Mouse (Mus musculus): ENCODE measurements around the gene Fam114a2.
"Not testable (repeated sequence)": the region's sequence is repeated elsewhere in the genome, so short reads cannot be mapped to it uniquely, and the experiment has no call there.

Gene Fam114a2

DNA sequence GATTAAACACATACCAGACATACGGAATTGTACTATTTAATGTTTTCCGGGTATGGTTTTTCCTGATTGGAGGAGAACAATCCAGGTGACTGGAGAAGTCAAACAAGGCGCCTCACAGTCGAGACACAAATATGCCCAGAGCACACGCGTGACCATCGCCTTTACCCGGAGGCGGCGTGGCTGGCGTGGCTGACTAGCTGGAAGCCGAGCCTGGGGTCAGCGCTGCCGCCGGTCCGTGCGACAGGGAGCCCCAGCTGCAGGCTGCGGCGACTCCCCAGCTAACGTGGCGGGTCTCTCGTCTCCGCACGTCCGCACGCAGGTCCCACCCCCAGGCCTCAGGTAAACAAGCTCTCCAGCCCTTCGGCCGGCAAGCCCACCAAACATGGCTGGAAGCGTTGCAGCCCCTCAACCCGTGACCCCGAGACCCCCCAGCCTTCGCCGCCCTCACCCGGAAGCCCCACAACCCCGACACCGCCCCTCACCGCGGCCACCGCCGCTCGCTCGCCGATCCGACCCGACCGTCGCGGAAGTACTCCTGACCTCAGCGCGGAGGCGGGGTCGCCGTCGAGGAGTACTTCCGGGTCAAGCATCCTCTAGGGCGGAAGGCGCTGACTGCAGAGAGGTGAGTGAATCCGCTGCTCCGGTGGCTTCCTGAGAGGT lies at the start of gene Fam114a2, which contains the start of gene Mfap3:
Fam114a2 (minus strand) TSS at position 527 of the 660 bp plus-strand sequence.
Mfap3 (plus strand) TSS at position 574 of the 660 bp plus-strand sequence.
- peak; percentile 89 for DNase-seq (ENCODE audit: extremely low read depth, insufficient read length, low spot score)

DNA sequence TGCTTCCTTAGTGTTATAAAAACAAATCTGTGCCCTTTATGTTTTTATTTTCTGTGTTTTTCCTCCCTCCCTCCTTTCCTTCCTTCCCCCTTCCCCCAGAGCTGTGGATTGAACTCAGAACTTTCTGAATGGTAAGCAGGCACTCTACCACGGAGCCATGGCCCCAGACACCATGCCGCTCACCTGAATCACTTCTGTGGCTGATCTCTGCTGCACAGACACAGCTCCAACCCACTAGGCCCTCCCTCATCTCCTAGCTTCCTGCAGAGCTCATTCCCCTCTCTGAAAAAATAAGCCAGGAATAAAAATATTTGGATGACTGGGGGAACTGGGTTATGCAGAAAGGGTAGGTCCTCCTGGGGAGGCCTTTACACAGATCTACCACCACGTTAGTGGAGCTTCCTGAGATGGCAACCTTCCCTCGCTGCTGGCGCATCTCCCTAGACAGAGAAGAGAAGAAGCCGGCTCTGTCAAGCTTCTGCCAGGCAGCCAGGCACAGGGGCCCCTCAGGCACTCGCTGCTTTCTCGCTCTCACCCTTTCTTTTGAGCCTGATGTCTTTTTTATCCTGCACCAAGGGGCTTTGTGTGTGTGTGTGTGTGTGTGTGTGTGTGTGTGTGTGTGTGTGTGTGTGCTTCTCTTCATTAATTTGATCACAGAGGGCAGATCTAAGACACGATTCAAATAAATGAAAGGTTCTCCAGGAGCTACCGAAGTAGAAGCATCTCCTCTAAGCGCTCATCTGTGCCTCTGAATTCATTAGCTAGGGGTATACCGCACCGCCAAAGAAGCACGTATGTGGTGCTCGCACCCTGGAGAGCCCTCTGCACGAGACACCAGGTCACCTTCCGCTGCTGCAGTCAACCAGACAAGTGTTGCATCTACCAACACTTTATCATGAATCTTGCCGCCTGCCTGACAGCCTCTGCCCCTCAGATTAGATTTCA lies 47.9 kb upstream of the Fam114a2 start:
- DNase-seq (ENCODE audit: extremely low read depth, insufficient read length, low spot score), result no peak

DNA sequence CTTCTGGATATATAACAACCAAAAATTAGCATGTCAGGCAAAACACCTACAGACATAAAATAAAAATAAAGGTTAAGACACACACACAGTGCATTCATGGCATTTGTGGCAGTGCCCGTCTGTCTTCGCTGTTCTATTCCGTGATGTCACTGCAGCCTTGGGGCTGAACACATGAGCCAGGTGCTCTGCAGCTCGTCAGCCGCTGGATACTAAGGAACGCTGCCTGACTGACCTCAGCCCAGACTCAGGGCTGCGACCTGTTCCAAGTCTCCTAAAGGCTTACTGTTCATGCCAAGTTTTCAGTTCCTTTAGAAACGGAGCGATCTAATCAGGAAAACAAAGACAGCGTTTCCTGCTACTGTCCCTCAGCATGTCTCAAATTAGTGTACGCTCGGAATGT lies 46.1 kb upstream of the Fam114a2 start:
- no peak for DNase-seq (ENCODE audit: extremely low read depth, insufficient read length, low spot score)

DNA sequence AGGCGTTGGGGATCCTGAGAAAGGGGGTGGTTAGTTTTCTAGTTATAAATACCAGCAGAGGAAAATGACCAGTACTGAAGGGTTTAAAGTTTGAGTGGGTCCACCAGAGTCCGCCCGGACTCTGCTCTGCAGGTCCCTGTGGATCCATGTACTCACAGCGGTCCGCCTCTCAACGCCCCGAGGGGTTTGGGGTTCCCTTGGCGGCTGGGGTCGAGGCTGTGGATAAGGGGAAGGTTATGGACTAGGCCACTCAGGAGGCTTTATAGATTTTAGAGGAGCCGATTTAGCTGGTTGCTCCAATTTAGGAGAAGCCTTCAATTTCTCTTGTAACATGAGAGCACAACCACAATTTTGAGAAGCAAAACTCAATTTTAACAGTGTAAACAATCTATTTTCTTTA lies 39.5 kb upstream of the Fam114a2 start:
- DNase-seq (ENCODE audit: extremely low read depth, insufficient read length, low spot score), result not testable (repeated sequence)

DNA sequence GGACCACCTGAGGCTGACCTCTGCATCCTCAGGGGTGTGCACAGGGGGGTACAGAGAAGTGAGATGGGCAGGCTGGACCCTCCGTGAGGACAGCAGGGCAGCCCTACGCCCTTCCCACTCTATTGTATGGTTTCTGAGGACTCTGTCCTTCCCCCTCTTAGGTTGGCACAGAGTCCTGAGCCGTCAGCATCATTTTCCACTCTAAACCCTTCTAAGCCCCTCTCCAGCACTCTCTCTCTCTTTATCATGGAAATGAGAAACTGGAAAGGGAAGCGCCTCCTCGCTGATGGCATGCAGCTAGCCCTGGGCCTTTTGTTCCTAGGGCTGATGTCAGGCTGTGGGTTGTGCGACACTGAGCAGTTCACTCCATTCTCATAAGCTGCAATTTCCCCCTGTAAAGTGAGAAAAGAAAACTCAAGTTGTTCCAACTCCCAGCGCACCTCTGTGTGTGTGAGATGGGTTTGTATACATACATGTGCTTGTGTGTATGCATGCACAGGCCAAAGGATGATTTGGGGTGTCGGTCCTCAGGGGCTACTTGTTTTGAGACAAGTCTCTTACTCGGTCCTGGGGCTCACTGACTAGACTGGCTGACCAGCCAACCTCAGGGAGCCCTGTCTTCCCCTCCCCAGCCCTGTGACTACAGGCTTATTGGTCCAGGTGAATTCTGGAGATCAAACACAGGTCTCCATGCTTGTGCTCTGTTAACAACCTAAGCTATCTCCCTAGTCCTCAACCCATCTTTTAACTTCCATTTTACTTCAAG lies 34.8 kb upstream of the Fam114a2 start:
- DNase-seq (ENCODE audit: extremely low read depth, insufficient read length, low spot score), result no peak

DNA sequence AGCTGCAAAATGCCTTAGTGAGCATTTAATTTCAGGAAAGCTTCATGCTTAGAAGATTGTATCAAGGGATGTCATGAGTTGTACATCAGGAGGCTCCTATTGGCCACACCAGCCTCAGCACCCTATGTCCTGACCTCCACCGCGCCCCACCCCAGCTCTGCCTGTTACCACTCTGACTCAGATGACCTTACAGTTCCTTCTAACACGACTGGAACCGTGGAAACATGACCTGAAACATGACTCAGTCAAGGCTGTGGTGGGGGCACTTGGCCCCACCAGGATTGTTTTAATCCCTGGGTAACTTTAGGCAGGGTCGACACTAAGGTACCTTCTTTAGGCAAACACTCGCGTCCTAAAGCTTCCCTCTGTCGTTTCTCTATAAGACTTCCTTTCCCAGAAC lies 32.6 kb upstream of the Fam114a2 start:
- no peak for DNase-seq (ENCODE audit: extremely low read depth, insufficient read length, low spot score)

DNA sequence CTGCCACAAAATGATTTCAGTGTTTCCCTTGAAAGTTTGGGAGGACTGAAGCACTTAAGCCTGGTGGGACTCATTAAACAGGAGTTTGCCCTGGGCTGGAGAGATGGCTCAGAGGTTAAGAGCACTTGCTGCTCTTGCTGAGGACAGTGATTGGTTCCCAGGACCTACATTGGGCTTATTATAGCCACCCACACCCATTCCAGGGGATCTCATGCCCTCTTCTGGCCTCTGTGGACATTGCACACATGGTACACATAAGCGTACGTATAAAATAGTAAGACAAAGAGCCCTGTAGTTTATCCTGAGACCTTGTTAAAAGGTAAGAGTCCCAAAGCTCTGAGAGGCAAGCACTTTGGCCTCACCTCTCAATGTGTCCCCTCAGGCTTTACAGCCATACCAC lies 31.8 kb upstream of the Fam114a2 start:
- DNase-seq (ENCODE audit: extremely low read depth, insufficient read length, low spot score), result no peak

DNA sequence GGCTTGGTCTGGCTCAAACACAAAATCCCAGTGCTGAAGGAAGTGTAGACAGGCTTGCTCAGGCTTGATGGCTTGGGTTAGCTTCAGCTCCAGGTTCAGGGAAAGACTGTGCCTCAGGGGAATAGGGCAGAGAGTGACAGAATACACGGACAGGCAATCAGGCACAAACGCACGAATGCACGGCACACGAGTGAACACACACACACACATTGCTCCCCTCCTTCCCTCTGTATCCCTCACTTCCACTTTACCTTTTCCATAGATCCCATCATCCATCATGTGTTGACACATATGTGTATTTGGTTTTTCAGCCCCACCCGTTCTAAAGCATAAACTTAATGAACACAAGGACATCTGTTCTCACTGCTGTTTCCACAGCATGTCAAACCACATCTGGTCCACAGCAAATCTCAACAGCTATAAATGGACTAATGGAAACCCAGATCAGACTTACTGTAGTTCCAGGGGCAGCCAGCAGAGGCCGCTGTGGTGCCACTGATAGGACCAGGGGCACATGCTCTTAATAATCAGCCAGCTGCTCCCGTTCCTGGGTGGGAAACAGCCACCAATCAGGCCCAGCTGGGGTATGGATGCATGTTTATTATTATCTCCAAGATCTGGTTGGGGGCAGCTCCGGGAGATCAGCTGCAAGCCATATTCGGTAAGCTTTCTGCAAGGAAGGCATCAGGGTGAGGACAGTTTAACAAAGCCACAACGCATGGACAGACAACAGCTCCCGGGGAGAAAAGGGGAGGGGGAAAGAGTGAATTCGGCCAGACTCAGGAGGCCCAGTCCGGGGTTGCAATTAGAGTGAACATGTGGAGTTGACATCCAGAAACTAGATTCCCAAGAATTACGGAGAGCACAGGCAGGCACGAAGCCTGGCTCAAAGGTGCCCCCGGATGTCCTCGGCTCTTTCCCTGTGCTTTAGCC lies 30.5 kb upstream of the Fam114a2 start:
- DNase-seq (ENCODE audit: extremely low read depth, insufficient read length, low spot score), result peak; percentile 48

DNA sequence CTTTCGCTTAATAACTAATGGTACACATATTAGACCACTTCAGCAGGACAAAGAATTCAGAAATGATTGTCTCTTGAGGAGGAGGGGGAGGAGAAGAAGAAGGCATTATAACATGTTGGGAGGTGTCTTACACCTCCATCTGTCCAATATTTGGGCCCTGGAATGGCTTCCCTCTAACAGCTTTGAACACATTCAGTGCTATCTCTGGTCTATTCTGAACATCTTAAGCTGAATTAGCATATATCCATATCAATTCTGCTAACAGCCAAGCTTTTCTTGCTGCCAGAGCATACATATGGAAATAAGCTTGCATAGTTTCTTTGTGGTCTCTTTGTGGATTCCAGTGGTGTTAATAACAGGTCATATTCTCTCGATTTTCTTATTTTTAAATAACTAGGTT lies 22.3 kb upstream of the Fam114a2 start:
- no peak for DNase-seq (ENCODE audit: extremely low read depth, insufficient read length, low spot score)

DNA sequence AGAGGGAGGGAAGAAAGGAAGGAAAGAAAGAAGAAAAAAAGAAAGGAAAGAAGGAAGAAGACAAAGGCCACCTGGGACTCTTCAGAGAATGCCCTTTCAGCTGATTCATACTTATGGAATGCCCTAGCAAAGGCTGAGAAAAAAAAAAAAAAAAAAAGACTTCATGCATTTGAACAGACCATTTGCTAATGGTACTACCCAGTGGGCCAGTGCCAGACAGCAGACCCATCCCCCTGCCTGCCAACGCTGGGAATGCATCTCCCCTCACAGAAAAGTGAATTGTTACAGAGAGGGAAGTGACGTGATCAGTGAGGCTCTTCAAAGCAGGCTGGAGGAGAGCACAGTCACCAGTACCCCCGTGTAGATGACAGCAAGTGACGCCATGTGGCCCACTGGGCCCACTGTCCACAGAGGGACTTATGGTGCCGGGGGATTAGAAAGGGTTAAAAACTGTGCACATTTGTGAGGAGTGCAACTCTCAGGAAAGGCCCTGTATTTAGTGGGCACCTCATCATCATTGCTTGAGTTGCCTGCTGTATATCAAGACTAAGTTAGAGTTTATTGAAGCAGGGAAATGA lies 21.5 kb upstream of the Fam114a2 start:
- peak; percentile 23 for DNase-seq (ENCODE audit: extremely low read depth, insufficient read length, low spot score)

DNA sequence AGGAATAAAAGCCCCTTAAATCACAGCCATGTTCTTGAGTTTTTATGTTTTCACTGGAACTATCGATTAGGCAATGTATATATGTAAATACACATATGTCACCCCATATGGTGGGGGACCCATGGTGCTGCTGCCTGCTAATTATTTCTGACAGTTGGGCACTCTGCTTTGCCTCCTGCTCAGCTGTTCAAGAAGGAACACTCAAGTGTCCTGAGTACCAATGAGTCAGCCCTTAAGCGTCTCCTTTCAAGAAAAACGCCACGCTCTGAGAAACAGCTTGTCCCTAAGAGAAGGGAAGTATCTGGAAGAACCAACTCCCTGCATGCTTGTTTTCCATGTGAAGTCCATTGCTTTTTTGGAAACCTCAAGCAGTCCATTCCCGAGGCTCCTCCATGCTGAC lies 17.5 kb upstream of the Fam114a2 start:
- DNase-seq (ENCODE audit: extremely low read depth, insufficient read length, low spot score), result no peak

DNA sequence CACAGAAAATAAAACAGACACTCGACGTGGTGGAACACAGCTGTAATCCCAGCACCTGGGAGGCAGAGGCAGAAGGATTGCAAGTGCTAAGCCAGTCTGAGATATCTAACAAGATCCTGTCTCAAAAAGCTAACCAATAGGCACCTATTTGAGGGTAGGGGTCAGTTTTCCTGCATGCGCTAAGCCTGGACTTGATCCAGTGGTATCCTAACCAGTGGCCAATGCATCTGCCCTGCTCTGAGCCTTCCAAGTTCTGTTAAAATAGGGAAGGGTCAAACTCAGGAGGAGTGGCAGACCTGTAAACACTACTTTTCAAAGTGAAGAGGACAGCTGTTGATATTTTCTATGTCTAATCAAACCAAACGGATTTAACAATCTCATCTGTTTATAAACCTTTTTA lies 13.9 kb upstream of the Fam114a2 start:
- no peak for DNase-seq (ENCODE audit: extremely low read depth, insufficient read length, low spot score)

DNA sequence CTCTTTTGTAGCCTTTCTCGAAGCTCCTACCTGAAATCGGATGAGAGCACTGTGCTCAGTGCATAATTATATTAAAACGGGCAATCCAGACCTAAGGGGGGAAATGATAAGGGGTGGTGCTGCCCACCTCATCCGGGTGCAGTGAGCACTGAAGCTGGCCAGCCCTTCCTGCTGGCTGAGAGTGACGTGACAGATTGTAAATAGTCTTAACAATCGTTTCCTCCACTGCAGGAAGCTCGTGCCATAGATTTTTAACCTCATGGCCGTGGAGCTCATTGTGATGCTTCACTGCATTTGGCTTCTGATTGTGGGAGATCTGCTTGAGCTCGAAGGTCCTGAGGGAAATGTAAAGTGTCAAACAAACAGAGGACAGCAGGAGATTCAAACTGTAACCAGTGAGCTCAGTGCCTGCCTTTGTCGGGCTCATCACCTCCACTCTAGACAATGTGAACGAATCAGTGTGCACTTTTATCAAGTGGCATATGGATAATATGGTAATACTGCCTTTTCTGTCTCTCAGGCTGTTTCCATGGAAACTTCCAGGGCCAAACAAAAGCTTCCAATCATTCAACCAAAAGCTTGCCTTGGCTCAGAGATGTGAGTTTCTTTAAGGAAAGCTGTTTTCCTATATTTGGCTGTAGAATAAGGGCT lies 13.0 kb upstream of the Fam114a2 start:
- no peak for DNase-seq (ENCODE audit: extremely low read depth, insufficient read length, low spot score)

DNA sequence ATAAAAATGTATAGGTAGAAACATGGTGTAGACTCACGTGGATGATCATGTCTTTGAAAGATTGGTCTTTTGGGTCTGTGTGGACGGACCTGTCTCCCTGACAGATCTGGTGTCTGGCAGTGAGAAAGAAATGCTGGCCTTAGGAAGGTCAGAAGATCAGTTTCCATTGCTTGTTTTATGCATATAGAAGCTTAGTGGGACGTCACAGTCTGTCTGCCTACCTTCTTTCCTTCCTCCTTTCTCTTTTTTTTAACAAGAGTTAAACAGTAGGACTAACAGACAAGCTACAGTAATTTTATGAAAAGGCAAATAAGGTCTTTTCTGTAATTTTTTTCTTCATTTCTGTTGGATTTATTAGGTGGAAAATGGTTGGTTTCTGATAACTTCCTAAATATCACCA lies 10.7 kb upstream of the Fam114a2 start:
- DNase-seq (ENCODE audit: extremely low read depth, insufficient read length, low spot score), result no peak

DNA sequence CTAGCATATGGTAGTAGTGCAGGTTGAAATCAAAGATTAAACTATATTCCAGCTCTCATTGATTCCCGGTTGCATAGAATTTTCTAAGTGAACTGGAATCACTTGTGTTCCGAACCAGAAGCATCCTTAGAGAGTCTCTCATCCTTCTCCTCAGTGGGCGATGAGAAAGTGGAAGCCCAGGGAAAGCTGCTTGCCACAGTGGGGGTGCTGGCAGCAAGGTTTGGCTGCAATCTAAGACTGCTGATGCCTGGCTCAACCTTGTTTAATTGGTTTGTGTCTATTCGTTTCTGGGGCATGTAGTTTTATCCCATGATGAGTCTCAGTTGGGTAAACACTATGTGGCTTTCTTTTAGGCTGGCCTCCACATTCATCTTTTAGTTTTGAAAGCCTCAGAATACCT lies 9.1 kb upstream of the Fam114a2 start:
- no peak for DNase-seq (ENCODE audit: extremely low read depth, insufficient read length, low spot score)

DNA sequence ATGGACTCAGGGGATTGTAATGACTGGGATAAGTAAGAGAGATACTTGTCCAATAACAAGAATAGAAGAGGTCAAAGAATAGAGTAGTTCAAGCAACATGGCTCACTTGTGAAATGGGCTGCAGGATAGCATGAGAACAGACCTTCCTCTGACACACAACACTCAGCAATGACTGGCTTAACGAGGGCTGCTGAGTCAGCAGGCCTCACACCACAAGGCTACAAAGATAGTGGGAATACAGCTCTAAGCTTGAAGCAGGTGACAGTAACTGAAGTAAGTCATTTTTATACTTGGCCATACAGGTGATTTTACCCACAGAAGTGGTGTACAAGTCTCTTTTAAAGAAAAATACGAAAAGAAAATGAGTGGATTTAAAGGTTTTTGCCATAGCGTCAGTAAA lies 7.5 kb upstream of the Fam114a2 start:
- no peak for DNase-seq (ENCODE audit: extremely low read depth, insufficient read length, low spot score)

DNA sequence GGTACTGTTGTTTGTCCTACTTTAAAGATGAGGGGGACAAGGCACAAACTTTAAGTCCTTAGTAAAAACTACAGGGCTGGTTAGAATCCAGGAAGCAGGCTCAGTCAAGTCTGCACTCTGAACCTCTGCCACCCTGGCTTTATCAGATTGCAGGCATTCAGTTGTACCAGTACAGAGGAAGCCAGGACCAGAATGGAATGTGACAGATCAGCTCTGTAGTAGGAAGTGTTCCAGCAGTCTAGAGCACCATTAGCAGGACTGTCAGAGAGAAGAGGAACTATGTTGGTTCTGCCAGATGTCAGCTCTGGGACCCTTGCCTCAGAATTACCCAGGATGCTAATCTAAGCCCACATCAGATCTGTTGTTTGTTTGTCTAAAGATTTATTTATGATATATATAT lies 6.2 kb upstream of the Fam114a2 start:
- DNase-seq (ENCODE audit: extremely low read depth, insufficient read length, low spot score), result no peak

DNA sequence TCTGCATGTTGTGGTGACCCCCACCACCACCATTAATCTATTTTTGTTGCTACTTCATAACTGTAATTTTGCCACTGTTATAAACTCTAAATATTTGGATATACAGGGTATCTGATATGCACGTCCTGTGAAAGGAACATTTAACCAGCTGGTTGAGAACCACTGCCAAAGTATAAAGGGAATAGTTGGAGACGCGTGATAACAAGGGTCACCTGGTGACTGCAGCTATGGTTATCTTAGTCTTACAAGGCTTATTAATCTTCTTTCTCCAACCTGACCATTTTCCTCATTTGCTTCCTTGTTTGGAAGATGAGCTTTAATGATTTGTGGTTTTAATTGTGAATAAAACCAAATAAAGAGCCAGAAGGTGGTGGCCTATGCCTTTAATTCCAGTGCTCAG lies 5.0 kb upstream of the Fam114a2 start:
- DNase-seq (ENCODE audit: extremely low read depth, insufficient read length, low spot score), result no peak

DNA sequence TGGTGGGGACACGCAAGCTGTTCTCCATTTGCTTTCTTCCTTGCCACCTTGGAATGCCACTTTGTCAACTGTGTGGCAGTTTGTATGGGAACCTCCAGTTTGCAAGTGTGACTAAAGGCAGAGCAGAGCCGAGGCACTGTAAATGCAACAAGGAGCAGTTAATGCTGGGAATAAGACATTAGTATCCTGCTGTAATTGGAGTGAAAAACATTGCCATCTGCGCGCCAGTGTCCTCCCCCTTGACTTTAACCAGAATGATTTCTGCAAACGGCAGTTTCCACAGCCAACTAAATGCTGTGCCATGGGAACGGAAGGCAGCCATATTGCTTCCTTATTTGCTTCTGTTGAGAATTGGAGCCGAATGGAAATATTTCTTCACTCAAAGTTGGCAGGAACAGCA lies 3.6 kb upstream of the Fam114a2 start:
- no peak for DNase-seq (ENCODE audit: extremely low read depth, insufficient read length, low spot score)
